Mouse (Mus musculus) neural tube, embryonic 10.5 days (tissue): ENCODE data around the gene Ak5.

Experiments
- DNase-seq: peaks from one replicate; pipeline ENCODE4 v3.0.0-alpha.2; 2017; ENCODE audit warnings: low spot score; ENCODE audit errors: extremely low spot score

The Ak5 gene

DNA sequence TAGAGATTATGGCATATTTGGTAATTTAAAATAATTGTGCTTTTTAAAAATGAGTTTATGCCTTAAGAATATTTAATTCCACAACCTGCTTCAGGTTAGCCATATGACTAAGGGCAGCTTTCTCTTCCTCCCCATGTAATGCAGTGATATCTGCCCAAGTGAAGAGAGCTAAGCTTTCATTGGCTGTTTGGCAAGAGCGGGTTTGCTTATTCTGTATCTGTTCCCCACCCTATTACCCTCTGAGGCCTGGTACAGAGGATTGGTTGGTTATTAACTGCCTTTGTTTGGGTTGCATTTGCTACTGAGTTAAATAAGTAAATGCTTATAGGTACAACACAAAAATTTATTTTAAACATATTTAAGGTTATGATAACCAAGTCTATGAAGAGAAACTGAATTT is 221.2 kb downstream of the Ak5 start:
- DNase-seq = no peak

DNA sequence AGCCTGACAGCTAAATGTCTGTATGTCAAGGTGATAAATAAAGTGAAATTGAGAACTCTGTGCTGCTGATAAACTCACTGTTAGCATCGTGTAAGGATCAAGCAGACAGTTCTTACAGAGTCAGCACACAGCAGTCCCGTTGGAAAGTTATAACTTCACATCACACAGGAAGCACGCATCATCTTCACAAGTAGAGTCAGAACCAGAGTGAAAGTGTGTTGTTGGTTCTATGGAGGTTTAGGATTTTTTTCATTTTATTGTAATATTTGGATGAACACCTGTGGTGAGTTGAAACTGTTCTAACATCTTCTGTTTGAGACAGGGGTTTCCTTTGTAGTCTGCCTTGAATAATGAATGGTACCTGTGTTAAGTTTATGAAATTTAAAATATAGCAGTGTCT is 224.0 kb downstream of the Ak5 start:
- DNase-seq = no peak

- no peak for DNase-seq
Observed at GRCm38 (mm10) chr3:152442795-152443194, 225.4 kb downstream of the Ak5 start.

GRCm38 (mm10) chr3:152438068-152438467 is 230.1 kb downstream of the Ak5 start:
- no peak for DNase-seq

GRCm38 (mm10) chr3:152435590-152435989 is 232.6 kb downstream of the Ak5 start:
- no peak for DNase-seq

DNA sequence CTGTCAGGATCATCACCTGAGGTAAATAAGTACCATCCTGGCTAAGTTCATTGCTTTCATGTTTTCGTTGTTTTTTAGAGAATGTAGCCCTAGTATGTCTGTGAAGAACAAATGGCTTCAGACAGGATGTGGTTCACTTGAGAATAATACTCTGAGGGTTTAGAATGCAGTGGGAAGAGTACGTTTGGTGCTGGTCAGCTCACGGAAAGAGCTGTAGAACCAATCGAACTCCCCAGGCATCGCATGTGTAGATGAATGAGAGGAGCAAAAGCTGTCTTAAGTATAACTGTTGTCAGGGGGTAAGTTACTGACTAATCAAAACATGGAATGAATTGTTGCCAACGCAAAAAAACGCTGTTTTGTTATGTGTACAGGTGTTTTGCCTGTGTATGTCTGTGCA is 235.5 kb downstream of the Ak5 start:
- no peak for DNase-seq

DNA sequence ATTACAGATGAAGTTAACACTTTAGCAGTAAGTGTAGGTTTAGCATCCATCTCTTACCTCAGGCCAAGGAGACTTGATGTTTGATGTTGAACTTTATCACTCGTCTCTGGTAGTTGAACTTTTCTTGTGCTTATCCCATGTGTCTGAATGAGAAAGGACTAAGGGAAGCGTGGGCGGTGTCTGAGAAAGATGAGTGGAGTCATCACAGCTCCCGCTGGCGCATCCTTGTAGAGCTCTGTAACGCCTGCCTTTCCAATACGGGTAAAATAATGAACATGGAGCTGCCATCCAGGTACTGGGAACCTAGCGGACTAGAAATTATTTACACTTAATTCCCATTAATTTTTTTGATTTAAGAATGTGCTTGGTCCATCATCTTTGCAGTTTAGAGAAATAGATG is 239.2 kb downstream of the Ak5 start:
- no peak for DNase-seq
